Mouse (Mus musculus) MEL-GATA-1-ER (cell line): ENCODE measurements around the gene Psmb9.
"Not testable (repeated sequence)": the region's sequence is repeated elsewhere in the genome, so short reads cannot be mapped to it uniquely, and the experiment has no call there.

Experiments used
- DNase-seq: peaks from one replicate; pipeline ENCODE4 v3.0.0-alpha.2; 2012; ENCODE audit warnings: low read depth; ENCODE audit errors: extremely low read depth

The Psmb9 gene

GRCm38 (mm10) chr17:34185526-34185925 lies 2.0 kb downstream of the Psmb9 start:
- no peak for DNase-seq

- no peak for DNase-seq
Observed at GRCm38 (mm10) chr17:34183564-34184219, 3.9 kb downstream of the Psmb9 start.

GRCm38 (mm10) chr17:34179913-34180859 lies 7.4 kb downstream of the Psmb9 start:
- no peak for DNase-seq

GRCm38 (mm10) chr17:34179019-34179418 lies 8.5 kb downstream of the Psmb9 start:
- DNase-seq: no peak

GRCm38 (mm10) chr17:34177179-34177578 lies 10.4 kb downstream of the Psmb9 start:
- DNase-seq: no peak

- DNase-seq: no peak
Observed at GRCm38 (mm10) chr17:34174075-34174474, 13.5 kb downstream of the Psmb9 start.

- no peak for DNase-seq
Observed at GRCm38 (mm10) chr17:34172528-34172927, 15.0 kb downstream of the Psmb9 start.

- peak; percentile 87 for DNase-seq
Observed at GRCm38 (mm10) chr17:34170877-34171498, 16.6 kb downstream of the Psmb9 start.

GRCm38 (mm10) chr17:34170487-34170876 lies 17.1 kb downstream of the Psmb9 start:
- DNase-seq: no peak

- DNase-seq: no peak
Observed at GRCm38 (mm10) chr17:34169279-34169678, 18.3 kb downstream of the Psmb9 start.

- DNase-seq: peak; percentile 79
Observed at GRCm38 (mm10) chr17:34165033-34165730, 22.4 kb downstream of the Psmb9 start.

- no peak for DNase-seq
Observed at GRCm38 (mm10) chr17:34164202-34164895, 23.2 kb downstream of the Psmb9 start.

- DNase-seq: no peak
Observed at GRCm38 (mm10) chr17:34155534-34155933, 32.0 kb downstream of the Psmb9 start.

- DNase-seq: no peak
Observed at GRCm38 (mm10) chr17:34152923-34153322, 34.6 kb downstream of the Psmb9 start, which contains the start of gene H2-DMb1. H2-DMb1 (plus strand) TSS chr17:34153072.

- no peak for DNase-seq
Observed at GRCm38 (mm10) chr17:34144960-34145371, 42.6 kb downstream of the Psmb9 start.

- DNase-seq: not testable (repeated sequence)
Observed at GRCm38 (mm10) chr17:34144221-34144620, 43.3 kb downstream of the Psmb9 start.

GRCm38 (mm10) chr17:34143461-34143860 lies 44.1 kb downstream of the Psmb9 start:
- DNase-seq: peak; percentile 79

- peak; percentile 90 for DNase-seq
Observed at GRCm38 (mm10) chr17:34143033-34143432, 44.5 kb downstream of the Psmb9 start, which contains the start of gene H2-DMb2. H2-DMb2 (plus strand) TSS chr17:34143307.

GRCm38 (mm10) chr17:34142456-34143010 lies 45.0 kb downstream of the Psmb9 start:
- no peak for DNase-seq

- DNase-seq: no peak
Observed at GRCm38 (mm10) chr17:34141448-34141847, 46.1 kb downstream of the Psmb9 start.
